Mouse (Mus musculus) MEL (cell line): ENCODE results near the gene Hist1h2af. TPM values are rescaled to one million over a fixed set of nuclear protein-coding genes. Genes with fewer than 3 reads are reported as not detected.
A peak's percentile ranks its signal among the peaks of the same experiment; 100 is the strongest.

Experiments
- DNase-seq: peaks from one replicate; pipeline ENCODE4 v3.0.0; 2011; ENCODE audit warnings: low read depth, low spot score
- H3K27ac ChIP-seq: 2 replicates; pipeline ENCODE4 v1.5.1; 2012; ENCODE audit warnings: low read depth, mild to moderate bottlenecking, control low read depth, low read length, moderate library complexity; ENCODE audit not compliant: control insufficient read depth
- H3K27me3 ChIP-seq, 2 experiments: fragments of 150-350 bp in 1 of 2; sonication (generic) in 1 of 2; 2 replicates each; pipeline ENCODE4 v1.6.1; 2012; ENCODE audit warnings: low read length in 2 of 2, mild to moderate bottlenecking in 2 of 2, improper control_type of control experiment in 1 of 2, moderate library complexity in 1 of 2; ENCODE audit not compliant: insufficient read depth in 2 of 2, control insufficient read depth in 1 of 2
- H3K36me3 ChIP-seq, 2 experiments: 2 replicates each; pipeline ENCODE4 v1.6.1; 2012 to 2014; ENCODE audit warnings: low read length in 2 of 2, improper control_type of control experiment in 1 of 2, inconsistent platforms in 1 of 2, mild to moderate bottlenecking in 1 of 2; ENCODE audit not compliant: insufficient read depth in 2 of 2, control insufficient read depth in 1 of 2
- H3K4me1 ChIP-seq, 2 experiments: fragments of 150-350 bp in 1 of 2; sonication (generic) in 1 of 2; 2 replicates each; pipeline ENCODE4 v1.6.1; 2012; ENCODE audit warnings: low read length in 2 of 2, improper control_type of control experiment in 1 of 2, mild to moderate bottlenecking in 1 of 2; ENCODE audit not compliant: insufficient read depth in 2 of 2, control insufficient read depth in 1 of 2
- H3K4me3 ChIP-seq, 2 experiments: fragments of 150-350 bp in 1 of 2; sonication (generic) in 1 of 2; 2 replicates each; pipeline ENCODE4 v1.5.1; 2012; ENCODE audit warnings: low read depth in 2 of 2, low read length in 2 of 2, mild to moderate bottlenecking in 2 of 2, moderate library complexity in 2 of 2, control low read depth in 1 of 2, improper control_type of control experiment in 1 of 2; ENCODE audit not compliant: control insufficient read depth in 1 of 2, insufficient read depth in 1 of 2
- H3K79me2 ChIP-seq: 2 replicates; pipeline ENCODE4 v1.6.1; 2012; ENCODE audit warnings: mild to moderate bottlenecking, low read length, moderate library complexity; ENCODE audit not compliant: control insufficient read depth, poor library complexity, insufficient read depth
- H3K9ac ChIP-seq: 2 replicates; pipeline ENCODE4 v1.6.1; 2012; ENCODE audit warnings: low read depth, mild to moderate bottlenecking, control low read depth, low read length, moderate library complexity; ENCODE audit not compliant: control insufficient read depth, poor library complexity, severe bottlenecking
- H3K9me3 ChIP-seq: fragments of 150-350 bp; sonication (generic); replicated peaks from 2 replicates; pipeline ENCODE4 v1.6.1; 2012; ENCODE audit warnings: mild to moderate bottlenecking, low read length, improper control_type of control experiment, moderate library complexity; ENCODE audit not compliant: insufficient read depth
- BHLHE40 ChIP-seq: IDR thresholded peaks from 2 replicates; pipeline ENCODE4 v1.6.1; 2012; ENCODE audit warnings: low read depth, mild to moderate bottlenecking, inconsistent platforms, low read length, improper control_type of control experiment, borderline replicate concordance
- CHD2 ChIP-seq: IDR thresholded peaks from 2 replicates; pipeline ENCODE4 v1.6.1; 2011; ENCODE audit warnings: low read length, improper control_type of control experiment
- CTCF ChIP-seq, 3 experiments: IDR thresholded peaks in 2 of 3; conservative IDR thresholded peaks in 1 of 3; 2 replicates each; pipeline ENCODE4 v1.5.1; 2011 to 2012; ENCODE audit warnings: low read length in 3 of 3, low read depth in 2 of 3, mild to moderate bottlenecking in 2 of 3, improper control_type of control experiment in 1 of 3, inconsistent platforms in 1 of 3, mixed read lengths in 1 of 3, moderate library complexity in 1 of 3; ENCODE audit not compliant: control insufficient read depth in 1 of 3, insufficient read depth in 1 of 3, poor library complexity in 1 of 3, severe bottlenecking in 1 of 3
- ELF1 ChIP-seq: IDR thresholded peaks from 2 replicates; pipeline ENCODE4 v1.6.1; 2014; ENCODE audit warnings: low read depth, mild to moderate bottlenecking, inconsistent platforms, low read length, improper control_type of control experiment, moderate library complexity
- EP300 ChIP-seq, 2 experiments: IDR thresholded peaks; 2 replicates each; pipeline ENCODE4 v1.6.1; 2011; ENCODE audit warnings: improper control_type of control experiment in 2 of 2, low read length in 2 of 2, low read depth in 1 of 2, mild to moderate bottlenecking in 1 of 2
- ETS1 ChIP-seq: IDR thresholded peaks from 2 replicates; pipeline ENCODE4 v1.6.1; 2012; ENCODE audit warnings: low read depth, mild to moderate bottlenecking, inconsistent platforms, low read length, improper control_type of control experiment, moderate library complexity
- GABPA ChIP-seq: IDR thresholded peaks from 2 replicates; pipeline ENCODE4 v1.6.1; 2012; ENCODE audit warnings: low read depth, mild to moderate bottlenecking, inconsistent platforms, low read length, improper control_type of control experiment, moderate library complexity
- KAT2A ChIP-seq: conservative IDR thresholded peaks from 2 replicates; pipeline ENCODE4 v1.6.1; 2012; ENCODE audit warnings: low read depth, low read length, improper control_type of control experiment, inconsistent platforms
- MEF2A ChIP-seq: IDR thresholded peaks from 2 replicates; pipeline ENCODE4 v1.6.1; 2014; ENCODE audit warnings: low read depth, mild to moderate bottlenecking, inconsistent platforms, low read length, improper control_type of control experiment; ENCODE audit not compliant: poor library complexity, insufficient replicate concordance, severe bottlenecking; ENCODE audit errors: extremely low read depth
- MXI1 ChIP-seq: IDR thresholded peaks from 2 replicates; pipeline ENCODE4 v1.6.1; 2011; ENCODE audit warnings: mild to moderate bottlenecking, low read depth, low read length, improper control_type of control experiment
- MYB ChIP-seq: IDR thresholded peaks from 2 replicates; pipeline ENCODE4 v1.6.1; 2011; ENCODE audit warnings: mild to moderate bottlenecking, low read depth, low read length, improper control_type of control experiment
- NRF1 ChIP-seq: IDR thresholded peaks from 2 replicates; pipeline ENCODE4 v1.6.1; 2014; ENCODE audit warnings: low read depth, mild to moderate bottlenecking, inconsistent platforms, low read length, improper control_type of control experiment, moderate library complexity; ENCODE audit not compliant: poor library complexity, insufficient read depth, severe bottlenecking
- POLR2AphosphoS2 ChIP-seq: IDR thresholded peaks from 2 replicates; pipeline ENCODE4 v1.6.1; 2011; ENCODE audit warnings: low read length, improper control_type of control experiment
- POLR2AphosphoS5 ChIP-seq: IDR thresholded peaks from 2 replicates; pipeline ENCODE4 v1.6.1; 2012; ENCODE audit warnings: low read depth, borderline replicate concordance, mild to moderate bottlenecking, inconsistent platforms, low read length, moderate library complexity, mixed read lengths
- SIN3A ChIP-seq: IDR thresholded peaks from 2 replicates; pipeline ENCODE4 v1.6.1; 2012; ENCODE audit warnings: low read length, improper control_type of control experiment, inconsistent platforms
- TAL1 ChIP-seq: IDR thresholded peaks from 2 replicates; pipeline ENCODE4 v1.6.1; 2012; ENCODE audit warnings: mild to moderate bottlenecking, inconsistent platforms, low read length, moderate library complexity, mixed read lengths
- TBP ChIP-seq: IDR thresholded peaks from 2 replicates; pipeline ENCODE4 v1.8.0; 2011; ENCODE audit warnings: low read depth, low read length, improper control_type of control experiment
- USF1 ChIP-seq: IDR thresholded peaks from 2 replicates; pipeline ENCODE4 v1.6.1; 2014; ENCODE audit warnings: low read depth, mild to moderate bottlenecking, inconsistent platforms, low read length, improper control_type of control experiment, moderate library complexity
- ZKSCAN1 ChIP-seq: IDR thresholded peaks from 2 replicates; pipeline ENCODE4 v1.6.1; 2012; ENCODE audit warnings: low read depth, mild to moderate bottlenecking, inconsistent platforms, low read length, improper control_type of control experiment, moderate library complexity
- ZNF384 ChIP-seq: IDR thresholded peaks from 2 replicates; pipeline ENCODE4 v1.6.1; 2012; ENCODE audit warnings: low read depth, mild to moderate bottlenecking, inconsistent platforms, low read length, improper control_type of control experiment
- polyA plus RNA-seq, 2 experiments: library from polyadenylated mRNA; stranded (reverse) in 1 of 2; unstranded in 1 of 2; fragments of >175 nt in 1 of 2; fragments of >200 nt in 1 of 2; gene quantifications; 2 replicates each; pipeline versions ENCODE4 v1.2.1 to v1.2.4; 2012; ENCODE audit warnings: low replicate concordance in 2 of 2, low read depth in 1 of 2; ENCODE audit not compliant: insufficient read length in 2 of 2, insufficient read depth in 1 of 2, missing spikeins in 1 of 2
- total RNA-seq: library from RNA; depleted of rRNA; stranded (reverse); fragments of 300-350 nt; gene quantifications from 2 replicates; pipeline ENCODE4 v1.2.3, GENCODE M21; 2012

Hist1h2af gene
- total and polyA plus RNA-seq, 3 experiments = 64.3 to 939 TPM; not detected in 1

DNA sequence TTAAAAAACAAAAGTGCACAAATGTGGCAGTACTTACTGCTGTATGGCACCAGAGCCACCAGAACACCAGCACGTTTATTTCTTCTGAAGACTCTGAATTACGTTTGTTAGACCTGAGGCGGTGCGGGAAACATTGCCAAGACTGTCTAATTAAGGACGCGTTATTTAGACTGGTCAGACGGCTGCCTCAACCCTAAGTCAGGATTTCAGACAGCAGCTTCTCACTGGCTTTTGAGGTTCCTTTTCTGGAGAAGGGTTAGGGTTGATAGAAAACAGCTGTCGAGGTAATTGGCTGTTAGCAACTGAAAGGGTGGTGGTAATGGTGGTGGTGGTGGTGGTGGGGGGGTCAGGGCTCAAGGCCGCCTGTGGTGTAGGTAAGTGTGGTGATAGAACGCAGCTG lies 35.1 kb upstream of the Hist1h2af start:
- H3K36me3 ChIP-seq = peaks cover 0 to 11% of the 10 kb centered on the region in 2 experiments; a peak in 2 of 4 replicates
- peak overlapping the region; percentile 19 for H3K9ac ChIP-seq
- H3K4me1 ChIP-seq = peaks cover 0 to 3% of the 10 kb centered on the region in 2 experiments; a peak in 1 of 4 replicates
- peak; percentile 65 for DNase-seq
- no peaks in the 10 kb centered on the region for H3K9me3 ChIP-seq
- H3K27me3 ChIP-seq = no peaks in the 10 kb centered on the region
- TF ChIP-seq MYB (no peak), USF1 (no peak), POLR2AphosphoS2 (no peak), NRF1 (no peak), BHLHE40 (no peak), ZKSCAN1 (no peak), CHD2 (no peak), MEF2A (no peak), TAL1 (no peak), CTCF (IDR thresholded peaks at IDR 0.05 in 2 of 3, conservative IDR thresholded peaks at IDR 0.05 in 1 of 3; ENCODE audit: control insufficient read depth in 1 of 3, insufficient read depth in 1 of 3, low read depth in 2 of 3, low read length in 3 of 3, poor library complexity in 1 of 3, severe bottlenecking in 1 of 3) (no peak), EP300 (IDR thresholded peaks at IDR 0.05; ENCODE audit: low read depth in 1 of 2, low read length in 2 of 2) (no peak), ZNF384 (no peak), POLR2AphosphoS5 (no peak), SIN3A (no peak), MXI1 (no peak), ELF1 (no peak), GABPA (no peak), KAT2A (no peak)
- no peaks in the 10 kb centered on the region for H3K79me2 ChIP-seq
- peak overlapping the region; percentile 56 to 68 for H3K4me3 ChIP-seq
- H3K27ac ChIP-seq = no peak overlapping the region

GRCm38 (mm10) chr13:23499943-23500342 lies 33.8 kb upstream of the Hist1h2af start:
- Histone ChIP-seq H3K9ac (peak overlapping the region; percentile 19), H3K4me3 (peak overlapping the region; percentile 56 to 68), H3K27ac (no peak overlapping the region), H3K4me1 (peaks cover 0 to 9% of the 10 kb centered on the region in 2 experiments; a peak in 1 of 4 replicates), H3K9me3 (no peaks in the 10 kb centered on the region), H3K36me3 (peaks cover 0 to 18% of the 10 kb centered on the region in 2 experiments; a peak in 2 of 4 replicates), H3K79me2 (no peaks in the 10 kb centered on the region), H3K27me3 (no peaks in the 10 kb centered on the region)
- DNase-seq = no peak
- TF ChIP-seq TBP = peak; percentile 99
- TF ChIP-seq ETS1 = no peak
